Mouse (Mus musculus): ENCODE measurements around the gene Gm45808.

- TF ChIP-seq POLR2A (IDR thresholded peaks at IDR 0.05; ENCODE audit: control insufficient read depth, extremely low read depth, insufficient read depth, low read length, poor library complexity) (no peak), CTCF (IDR thresholded peaks at IDR 0.05; ENCODE audit: borderline replicate concordance, control insufficient read depth, extremely low read depth, insufficient read depth, low read length, poor library complexity) (no peak)
Observed at GRCm38 (mm10) chr7:45478774-45479173, 7.8 kb downstream of the Gm45808 start.
